ENCODE assay signal across 29 mouse cellular contexts in genomic region chr1:91003522-91004253, GRCm38 (mm10). TPM values are rescaled to one million over a fixed set of nuclear protein-coding genes. Genes with fewer than 3 reads are reported as not detected.
DNase-seq lines count a peak whose midpoint lies in the region; ATAC-seq and TF ChIP-seq lines count a peak whose summit lies in the region.
"Had no signal": no experiment of that assay in that cellular context is flagged by ENCODE, and none has a peak within 500 bp of the region (broad histone marks: within the 10 kb centered on the region; RNA-seq: fewer than 3 reads in every experiment).

No protein-coding gene starts in this region.

- H3K4me2 ChIP-seq in heart, embryonic 16.5 days (ENCODE audit: low read depth, low read length), result no peak overlapping the region
- H3K4me2 ChIP-seq in heart, embryonic 11.5 days, result no peak overlapping the region
- no peak overlapping the region for H3K4me2 ChIP-seq in hindbrain, embryonic 13.5 days
- H3K4me2 ChIP-seq: embryonic facial prominence, embryonic 15.5 days; hindbrain, embryonic 12.5 days had no signal

- H3K9ac ChIP-seq in heart, embryonic 16.5 days (ENCODE audit: low read length), result peak overlapping the region; percentile 22; the same call in 1 of the 2 replicates
- no peak overlapping the region for H3K9ac ChIP-seq in heart, embryonic 11.5 days (ENCODE audit: low read depth, low read length)
- H3K9ac ChIP-seq in hindbrain, embryonic 13.5 days, result no peak overlapping the region
- H3K9ac ChIP-seq: embryonic facial prominence, embryonic 15.5 days; hindbrain, embryonic 12.5 days had no signal

- peaks cover 65% of the 10 kb centered on the region for H3K4me1 ChIP-seq in heart, embryonic 10.5 days
- H3K4me1 ChIP-seq in heart, embryonic 16.5 days (ENCODE audit: control insufficient read depth, insufficient read depth, low read length), result peaks cover 61% of the 10 kb centered on the region
- peaks cover 42% of the 10 kb centered on the region for H3K4me1 ChIP-seq in heart, embryonic 11.5 days (ENCODE audit: control insufficient read depth, insufficient read depth, low read length)
- peaks cover 37% of the 10 kb centered on the region for H3K4me1 ChIP-seq in hindbrain, embryonic 13.5 days (replicated peaks)

- no peaks in the 10 kb centered on the region for H3K27me3 ChIP-seq in heart, embryonic 10.5 days (ENCODE audit: insufficient read depth, poor library complexity, severe bottlenecking)
- H3K27me3 ChIP-seq in heart, embryonic 16.5 days (ENCODE audit: control insufficient read depth, insufficient read depth, low read length), result no peaks in the 10 kb centered on the region
- no peaks in the 10 kb centered on the region for H3K27me3 ChIP-seq in heart, embryonic 11.5 days (ENCODE audit: control insufficient read depth, insufficient read depth, low read length)
- no peaks in the 10 kb centered on the region for H3K27me3 ChIP-seq in hindbrain, embryonic 13.5 days
- H3K27me3 ChIP-seq: embryonic facial prominence, embryonic 15.5 days; hindbrain, embryonic 12.5 days had no signal

- TF ChIP-seq CTCF in gastrocnemius, adult 2 months (IDR thresholded peaks at IDR 0.05), result no peak

- peak overlapping the region; percentile 97 for H3K27ac ChIP-seq in gastrocnemius, adult 2 months
- H3K27ac ChIP-seq in heart, embryonic 10.5 days, result 0 out of 2 replicates have a peak overlapping the region, but pooled peaks have one; percentile 18
- H3K27ac ChIP-seq in heart, embryonic 16.5 days (ENCODE audit: low read length), result peak overlapping the region; percentile 43
- no peak overlapping the region for H3K27ac ChIP-seq in heart, embryonic 11.5 days (ENCODE audit: low read depth, low read length)
- H3K27ac ChIP-seq in hindbrain, embryonic 13.5 days, result no peak overlapping the region
- H3K27ac ChIP-seq: embryonic facial prominence, embryonic 15.5 days; forebrain, embryonic 10.5 days; hindbrain, embryonic 12.5 days; hindbrain, postnatal 0 days had no signal

- H3K36me3 ChIP-seq in heart, embryonic 10.5 days, result peaks cover 4% of the 10 kb centered on the region; the same call in 1 of the 2 replicates
- H3K36me3 ChIP-seq in heart, embryonic 16.5 days (ENCODE audit: control insufficient read depth, insufficient read depth), result no peaks in the 10 kb centered on the region
- H3K36me3 ChIP-seq in heart, embryonic 11.5 days (ENCODE audit: control insufficient read depth, insufficient read depth, low read length), result no peaks in the 10 kb centered on the region
- H3K36me3 ChIP-seq in hindbrain, embryonic 13.5 days, result no peaks in the 10 kb centered on the region
- H3K36me3 ChIP-seq: embryonic facial prominence, embryonic 15.5 days; hindbrain, embryonic 12.5 days had no signal

- no peak for ATAC-seq in heart, embryonic 16.5 days (replicated peaks; ENCODE audit: extremely low read depth, insufficient read depth, low FRiP score)
- ATAC-seq in heart, embryonic 11.5 days (replicated peaks; ENCODE audit: insufficient number of reproducible peaks, low FRiP score, low TSS enrichment), result no peak
- no peak for ATAC-seq in hindbrain, embryonic 13.5 days (ENCODE audit: low FRiP score)
- ATAC-seq: forebrain, embryonic 14.5 days; hindbrain, postnatal 0 days had no signal

- H3K9me3 ChIP-seq in heart, embryonic 10.5 days, result no peaks in the 10 kb centered on the region
- H3K9me3 ChIP-seq in heart, embryonic 16.5 days (replicated peaks; ENCODE audit: control insufficient read depth, low read length), result no peaks in the 10 kb centered on the region
- no peaks in the 10 kb centered on the region for H3K9me3 ChIP-seq in heart, embryonic 11.5 days (replicated peaks; ENCODE audit: control insufficient read depth, low read length)
- H3K9me3 ChIP-seq in hindbrain, embryonic 13.5 days, result no peaks in the 10 kb centered on the region
- H3K9me3 ChIP-seq: embryonic facial prominence, embryonic 15.5 days; forebrain, embryonic 10.5 days; hindbrain, embryonic 12.5 days had no signal

- 77% methylated on average over 8 of the region's 8 CpGs for WGBS in heart, embryonic 10.5 days
- 67% methylated on average over 8 of the region's 8 CpGs for whole genome bisulfite sequencing in heart, embryonic 16.5 days
- 70% methylated on average over 8 of the region's 8 CpGs for WGBS in heart, embryonic 11.5 days (ENCODE audit: insufficient replicate concordance)
- WGBS in hindbrain, embryonic 13.5 days, result 89% methylated on average over 8 of the region's 8 CpGs

- peak overlapping the region; percentile 3 for H3K4me3 ChIP-seq in gastrocnemius, adult 2 months
- H3K4me3 ChIP-seq in heart, embryonic 10.5 days, result no peak overlapping the region
- H3K4me3 ChIP-seq in heart, embryonic 16.5 days (ENCODE audit: low read length), result no peak overlapping the region
- no peak overlapping the region for H3K4me3 ChIP-seq in heart, embryonic 11.5 days (ENCODE audit: low read depth, low read length)
- H3K4me3 ChIP-seq in hindbrain, embryonic 13.5 days, result no peak overlapping the region
- H3K4me3 ChIP-seq: embryonic facial prominence, embryonic 15.5 days; erythroblast, embryonic 14.5 days; forebrain, embryonic 10.5 days; hindbrain, embryonic 12.5 days had no signal

- DNase-seq in gastrocnemius, adult 2 months, result peak; percentile 59
- no peak for DNase-seq in gastrocnemius, postnatal 4 days (ENCODE audit: low spot score in 2 of 2)
- no peak for DNase-seq in heart, embryonic 10.5 days (ENCODE audit: low spot score)
- DNase-seq in heart, postnatal 4 days, result no peak
- DNase-seq: adrenal gland, postnatal 10 days; cerebellum, adult 11 months; cerebellum, adult 8-10 months; cerebellum, postnatal 14 days; embryo, embryonic 11 days; kidney, adult 11 months; kidney, adult 9 months had no signal

- intact Hi-C loops in gastrocnemius, adult 2 months (cut with DNase I), result no loop called here

RNA-seq across cellular contexts. Expression of gene Lrrfip1, which starts 5.2 kb away (rescaled TPM):
- total RNA-seq in gastrocnemius, adult 2 months (2021), result 100 to 1,000 TPM; 131 to 149 TPM
- total RNA-seq in gastrocnemius, postnatal 4 days (2021), result 100 to 1,000 TPM; 206 to 229 TPM
- polyA plus RNA-seq in heart, embryonic 10.5 days (2016; fragmentation: Nextera tagmentation; extraction: Ambion mirVana), result 91.6 and 129 TPM in 2 replicates
- total RNA-seq in heart, postnatal 4 days (2021), result 100 to 1,000 TPM; 214 to 233 TPM
- 156 TPM in 2 replicates for polyA plus RNA-seq in heart, embryonic 16.5 days (2015; fragmentation: Nextera tagmentation; extraction: Ambion mirVana)
- polyA plus RNA-seq in heart, embryonic 11.5 days (2014; fragmentation: Nextera tagmentation; extraction: Ambion mirVana), result 115 and 138 TPM in 2 replicates
- polyA plus RNA-seq in hindbrain, embryonic 13.5 days (2015; fragmentation: Nextera tagmentation; extraction: Ambion mirVana), result 35.5 and 39.1 TPM in 2 replicates

RNA-seq across cellular contexts. Expression of gene Rab17, which starts 34.2 kb away (rescaled TPM):
- not detected for total RNA-seq in gastrocnemius, adult 2 months (2021)
- under 1 TPM; 0.26 to 0.29 TPM for total RNA-seq in gastrocnemius, postnatal 4 days (2021)
- polyA plus RNA-seq in heart, embryonic 10.5 days (2016; fragmentation: Nextera tagmentation; extraction: Ambion mirVana), result 0.71 and 0.94 TPM in 2 replicates
- total RNA-seq in heart, postnatal 4 days (2021), result 1 to 10 TPM; 4.3 to 5.1 TPM
- 3.8 and 4.6 TPM in 2 replicates for polyA plus RNA-seq in heart, embryonic 16.5 days (2015; fragmentation: Nextera tagmentation; extraction: Ambion mirVana)
- 0.63 TPM in 1 of 2 replicates, not detected in the other for polyA plus RNA-seq in heart, embryonic 11.5 days (2014; fragmentation: Nextera tagmentation; extraction: Ambion mirVana)
- 0.25 and 0.55 TPM in 2 replicates for polyA plus RNA-seq in hindbrain, embryonic 13.5 days (2015; fragmentation: Nextera tagmentation; extraction: Ambion mirVana)
- total RNA-seq: gastrocnemius, postnatal 36 days; hindbrain, postnatal 0 days; MEL had no signal
- polyA plus RNA-seq: brain, embryonic 14.5 days; erythroblast, embryonic 14.5 days; hindbrain, postnatal 0 days had no signal

RNA-seq across cellular contexts. Expression of gene Prlh, which starts 50.8 kb away (rescaled TPM):
- not detected for total RNA-seq in gastrocnemius, adult 2 months (2021)
- not detected for total RNA-seq in gastrocnemius, postnatal 4 days (2021)
- polyA plus RNA-seq in heart, embryonic 10.5 days (2016; fragmentation: Nextera tagmentation; extraction: Ambion mirVana), result not detected in 2 replicates
- total RNA-seq in heart, postnatal 4 days (2021), result not detected
- not detected in 2 replicates for polyA plus RNA-seq in heart, embryonic 16.5 days (2015; fragmentation: Nextera tagmentation; extraction: Ambion mirVana)
- polyA plus RNA-seq in heart, embryonic 11.5 days (2014; fragmentation: Nextera tagmentation; extraction: Ambion mirVana), result not detected in 2 replicates
- not detected in 2 replicates for polyA plus RNA-seq in hindbrain, embryonic 13.5 days (2015; fragmentation: Nextera tagmentation; extraction: Ambion mirVana)
- total RNA-seq: adrenal gland, postnatal 10 days; adrenal gland, postnatal 4 days; common myeloid progenitor, adult 5-6 weeks; gastrocnemius, postnatal 36 days; heart, postnatal 36 days; hindbrain, postnatal 0 days; MEL had no signal
- polyA plus RNA-seq: brain, embryonic 14.5 days; C2C12; embryonic facial prominence, embryonic 11.5 days; embryonic facial prominence, embryonic 15.5 days; forebrain, embryonic 10.5 days; forebrain, embryonic 14.5 days; hindbrain, embryonic 12.5 days; intestine, embryonic 14.5 days had no signal

Comparison
In these comparisons a context has a peak if more than half of its experiments do, and no peak if none do; other contexts are left out.
1. H3K27ac ChIP-seq: peak in gastrocnemius, adult 2 months (single experiment), heart, embryonic 10.5 days (single experiment) and heart, embryonic 16.5 days (single experiment); none in heart, embryonic 11.5 days (single experiment) and hindbrain, embryonic 13.5 days (single experiment).